Mouse (Mus musculus) lung, postnatal 0 days (tissue): ENCODE measurements at regions not wholly inside any gene's neighbourhood (a gene's known extent, or its start where the extent isn't known, plus 50 kb on each side); places are given as distances from the start of the nearest gene placed in this dataset.

Experiments
- ATAC-seq: fragments of 200-750 bp; cut with Nextera tagmentation; 2 replicates; pipeline ENCODE4 v1.8.0; 2017; ENCODE audit warnings: moderate library complexity
- DNase-seq: peaks from one replicate; pipeline ENCODE4 v3.0.0-alpha.2; 2016; ENCODE audit warnings: low spot score
- H3K27ac ChIP-seq: fragments of 300-500 bp; sonication (generic); 2 replicates; pipeline ENCODE4 v1.5.1; 2014; ENCODE audit warnings: antibody characterized with exemption, mild to moderate bottlenecking, low read length, mixed read lengths
- H3K27me3 ChIP-seq: fragments of 300-500 bp; sonication (generic); replicated peaks from 2 replicates; pipeline ENCODE4 v1.6.1; 2014; ENCODE audit warnings: low read length, mixed read lengths; ENCODE audit not compliant: insufficient read depth
- H3K36me3 ChIP-seq: fragments of 300-500 bp; sonication (generic); 2 replicates; pipeline ENCODE4 v1.6.1; 2014; ENCODE audit warnings: low read length, mixed read lengths; ENCODE audit not compliant: insufficient read depth
- H3K4me1 ChIP-seq: fragments of 300-500 bp; sonication (generic); 2 replicates; pipeline ENCODE4 v1.6.1; 2014; ENCODE audit warnings: antibody characterized with exemption, low read depth, low read length, mixed read lengths; ENCODE audit not compliant: insufficient read depth
- H3K4me2 ChIP-seq: fragments of 300-500 bp; sonication (generic); replicated peaks from 2 replicates; pipeline ENCODE4 v1.6.1; 2014; ENCODE audit warnings: low read depth, mild to moderate bottlenecking, low read length, moderate library complexity, mixed read lengths
- H3K4me3 ChIP-seq: fragments of 300-500 bp; sonication (generic); 2 replicates; pipeline ENCODE4 v1.5.1; 2014; ENCODE audit warnings: low read depth, low read length
- H3K9ac ChIP-seq: fragments of 300-500 bp; sonication (generic); replicated peaks from 2 replicates; pipeline ENCODE4 v1.6.1; 2014; ENCODE audit warnings: low read depth, mild to moderate bottlenecking
- H3K9me3 ChIP-seq: fragments of 300-500 bp; sonication (generic); 2 replicates; pipeline ENCODE4 v1.6.1; 2016; ENCODE audit warnings: low read length, mixed read lengths
- CTCF ChIP-seq: IDR thresholded peaks from 2 replicates; pipeline ENCODE4 v1.5.1; 2016; ENCODE audit warnings: antibody characterized with exemption, mild to moderate bottlenecking
- EP300 ChIP-seq: IDR thresholded peaks from 2 replicates; pipeline ENCODE4 v1.6.1; 2016; ENCODE audit warnings: antibody characterized with exemption, mild to moderate bottlenecking, control low read depth
- WGBS: fragments of 180-500 bp; shearing (Covaris S2); extraction: QIAGEN DNeasy Blood & Tissue Kit; methylation state at CpG from one replicate; pipeline ENCODE4 v1.1.7; 2014; 5-methylcytosine and 5-hydroxymethylcytosine counted together

DNA sequence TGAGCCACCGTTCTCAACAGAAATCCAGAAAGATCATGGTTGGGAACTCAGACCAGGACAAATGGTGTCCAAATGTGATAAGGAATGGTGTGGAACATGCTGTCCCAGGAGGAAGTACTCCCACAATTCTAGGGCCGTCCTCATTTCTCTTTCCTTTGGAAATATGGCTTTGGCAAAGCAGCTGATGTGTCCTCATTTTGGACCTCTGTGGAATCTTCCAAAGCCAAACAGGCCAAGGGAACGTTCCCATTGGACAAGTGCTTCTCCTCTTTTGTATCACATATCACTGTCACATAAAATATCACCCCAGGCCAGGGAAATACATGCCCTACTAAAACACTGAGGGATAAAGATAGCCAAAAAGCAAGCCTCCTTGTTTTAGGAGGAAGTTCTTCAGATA, 532.8 kb downstream of the 9430069I07Rik start:
- WGBS: 81% methylated on average over 3 of the region's 3 CpGs
- H3K36me3 ChIP-seq: no peaks in the 10 kb centered on the region
- H3K4me3 ChIP-seq: no peak overlapping the region
- H3K27me3 ChIP-seq: no peaks in the 10 kb centered on the region
- no peak overlapping the region for H3K9ac ChIP-seq
- H3K9me3 ChIP-seq: no peaks in the 10 kb centered on the region
- TF ChIP-seq EP300: no peak
- no peak for TF ChIP-seq CTCF
- DNase-seq (no peak), ATAC-seq (no peak)
- no peak overlapping the region for H3K4me2 ChIP-seq
- no peaks in the 10 kb centered on the region for H3K4me1 ChIP-seq
- H3K27ac ChIP-seq: no peak overlapping the region

DNA sequence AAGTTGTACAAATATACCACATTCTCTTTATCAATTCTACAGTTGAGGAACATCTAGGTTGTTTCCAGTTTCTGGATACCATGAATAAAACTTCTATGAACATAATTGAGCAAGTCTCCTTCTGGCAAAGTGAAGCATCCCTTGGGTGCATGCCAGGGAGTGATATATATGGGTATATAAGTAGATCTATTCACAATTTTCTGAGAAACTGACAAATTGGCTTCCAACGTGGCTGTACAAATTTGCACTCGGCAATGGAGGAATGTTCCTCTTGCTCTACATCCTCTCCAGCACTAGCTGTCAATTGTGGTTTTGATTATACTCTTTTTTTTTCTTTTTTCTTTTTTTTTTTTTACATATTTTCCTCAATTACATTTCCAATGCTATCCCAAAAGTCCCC, 576.7 kb downstream of the 9430069I07Rik start:
- Histone ChIP-seq H3K27ac (no peak overlapping the region), H3K4me1 (no peaks in the 10 kb centered on the region), H3K4me3 (no peak overlapping the region), H3K9me3 (no peaks in the 10 kb centered on the region), H3K4me2 (no peak overlapping the region), H3K9ac (no peak overlapping the region), H3K36me3 (no peaks in the 10 kb centered on the region), H3K27me3 (no peaks in the 10 kb centered on the region)
- 70% methylated on average over 2 of the region's 2 CpGs for WGBS
- DNase-seq (no peak), ATAC-seq (no peak)
- TF ChIP-seq EP300: no peak
- no peak for TF ChIP-seq CTCF

DNA sequence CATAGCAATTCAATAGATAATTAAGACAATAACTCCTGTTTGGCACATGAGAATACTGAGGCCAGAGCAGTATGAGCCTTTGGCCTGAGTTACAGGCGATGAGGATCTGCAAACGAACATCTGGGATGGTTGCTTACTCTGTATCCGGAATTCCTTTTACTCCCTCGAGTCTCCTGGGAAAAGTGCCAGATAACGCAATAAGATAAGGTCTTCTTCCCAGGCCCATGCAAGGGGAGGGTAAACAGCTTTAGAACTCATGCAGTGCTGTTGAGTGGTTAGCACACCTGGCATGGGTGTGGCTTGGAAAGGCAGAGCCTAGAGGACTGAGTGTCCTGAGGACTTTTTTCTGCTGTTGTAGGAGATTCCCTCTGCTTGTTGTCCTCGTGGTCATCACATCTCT, 598.2 kb downstream of the 9430069I07Rik start:
- 22% methylated on average over 6 of the region's 6 CpGs for WGBS
- DNase-seq: peak; percentile 27

DNA sequence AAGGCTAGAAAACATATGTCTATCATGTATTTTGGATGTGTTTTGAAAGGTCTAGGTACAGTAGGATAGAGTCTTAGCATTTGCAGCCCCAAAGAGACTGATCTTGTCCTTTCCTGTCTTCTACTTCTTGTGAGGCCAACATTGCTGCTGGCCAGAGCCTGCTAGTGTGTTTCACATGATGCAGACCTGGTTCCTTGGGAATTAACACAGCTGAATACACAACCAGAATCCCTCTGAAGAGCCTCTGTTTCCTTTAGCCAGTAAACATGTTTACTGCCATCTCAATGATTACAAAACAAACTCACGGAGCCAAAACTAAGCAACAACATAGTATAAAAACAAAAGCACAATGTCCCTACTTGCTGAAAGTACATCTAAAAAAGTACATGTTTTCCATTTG, 598.9 kb downstream of the 9430069I07Rik start:
- H3K36me3 ChIP-seq: no peaks in the 10 kb centered on the region
- H3K9ac ChIP-seq: no peak overlapping the region
- no peak for TF ChIP-seq EP300
- H3K4me3 ChIP-seq: no peak overlapping the region
- H3K27me3 ChIP-seq: no peaks in the 10 kb centered on the region
- H3K27ac ChIP-seq: no peak overlapping the region
- no peaks in the 10 kb centered on the region for H3K4me1 ChIP-seq
- ATAC-seq: no peak
- WGBS: 76% methylated on average over 1 of the region's 1 CpGs
- no peak for DNase-seq
- H3K9me3 ChIP-seq: no peaks in the 10 kb centered on the region
- no peak overlapping the region for H3K4me2 ChIP-seq

More for the DNA sequence above, 598.2 kb downstream of the 9430069I07Rik start:
- Histone ChIP-seq H3K9me3 (no peaks in the 10 kb centered on the region), H3K27ac (no peak overlapping the region), H3K4me2 (no peak overlapping the region), H3K9ac (no peak overlapping the region), H3K27me3 (no peaks in the 10 kb centered on the region), H3K36me3 (no peaks in the 10 kb centered on the region), H3K4me1 (no peaks in the 10 kb centered on the region), H3K4me3 (no peak overlapping the region)
- TF ChIP-seq EP300: no peak
- no peak for TF ChIP-seq CTCF
- no peak for ATAC-seq
